Mouse (Mus musculus) adrenal gland, postnatal 10 days (tissue): ENCODE data around the gene Stk24. TPM values are rescaled to one million over a fixed set of nuclear protein-coding genes. Genes with fewer than 3 reads are reported as not detected.

Source experiments
- DNase-seq: peaks from one replicate; pipeline ENCODE4 v3.0.0; 2021; ENCODE audit warnings: mixed read lengths
- total RNA-seq, 2 experiments: library from RNA; stranded (reverse); gene quantifications; 2 replicates each; pipeline ENCODE4 v1.2.3; 2021

The Stk24 gene
- total RNA-seq, 2 experiments from 2014 or later: 82.8 to 91.1 TPM

GRCm38 (mm10) chr14:121314934-121315333 is 64.9 kb downstream of the Stk24 start:
- no peak for DNase-seq

GRCm38 (mm10) chr14:121313283-121313682 is 66.5 kb downstream of the Stk24 start:
- no peak for DNase-seq

DNA sequence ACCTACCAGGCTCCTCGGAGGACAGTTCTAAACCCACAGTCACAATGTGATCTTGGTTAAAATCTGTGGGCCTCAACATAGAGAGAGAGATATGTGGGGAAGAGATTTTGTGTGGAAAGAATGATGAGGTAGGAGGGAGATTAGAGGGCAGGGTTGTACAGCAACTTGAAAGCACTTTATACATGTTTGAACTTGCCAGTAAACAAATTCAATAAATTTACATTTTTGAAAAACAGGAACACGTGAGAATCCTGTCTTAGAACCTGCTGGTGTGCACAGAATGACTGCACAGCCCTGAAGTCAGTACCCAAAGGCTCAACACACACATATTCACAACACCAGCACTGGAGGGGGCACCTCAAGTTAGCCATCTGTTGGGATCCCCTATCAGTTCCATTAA is 68.7 kb downstream of the Stk24 start:
- DNase-seq: no peak

DNA sequence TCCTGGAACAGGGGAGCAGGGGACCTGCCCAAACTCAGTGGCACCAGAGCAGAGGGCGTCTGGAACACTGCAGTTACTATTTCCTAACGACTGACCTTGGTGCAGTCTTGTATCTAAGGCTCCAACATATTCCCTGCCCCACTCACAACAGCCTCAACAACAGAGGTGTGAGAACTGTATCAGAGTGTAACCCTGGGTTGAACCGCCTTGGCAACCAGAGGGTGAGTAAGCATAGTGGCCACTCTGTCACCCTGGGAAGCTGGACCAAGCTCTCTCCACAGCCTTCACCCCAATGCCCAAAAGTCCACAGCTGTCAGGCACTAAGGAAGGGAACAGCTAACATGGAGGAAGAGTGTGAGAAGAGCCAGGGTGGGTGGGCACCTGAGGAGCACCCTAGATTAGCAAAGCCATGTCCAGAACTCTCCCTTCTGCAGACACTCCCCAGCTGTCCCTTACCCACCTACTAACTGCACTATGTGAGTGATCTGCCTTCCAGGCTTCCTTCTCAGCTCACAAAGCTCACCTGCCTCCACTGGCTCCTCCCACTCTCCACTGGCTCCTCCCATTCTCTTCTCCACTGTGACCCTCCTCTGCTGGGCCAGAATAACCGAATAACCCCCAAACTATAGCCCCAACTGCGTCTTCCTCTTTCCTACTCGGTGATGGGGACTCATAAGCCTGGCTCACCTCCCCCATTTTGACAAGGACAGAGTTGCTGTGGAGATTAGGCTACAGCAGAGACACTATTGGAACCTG is 69.3 kb downstream of the Stk24 start:
- DNase-seq: no peak

- no peak for DNase-seq
Observed at GRCm38 (mm10) chr14:121309909-121310308, 69.9 kb downstream of the Stk24 start.

DNA sequence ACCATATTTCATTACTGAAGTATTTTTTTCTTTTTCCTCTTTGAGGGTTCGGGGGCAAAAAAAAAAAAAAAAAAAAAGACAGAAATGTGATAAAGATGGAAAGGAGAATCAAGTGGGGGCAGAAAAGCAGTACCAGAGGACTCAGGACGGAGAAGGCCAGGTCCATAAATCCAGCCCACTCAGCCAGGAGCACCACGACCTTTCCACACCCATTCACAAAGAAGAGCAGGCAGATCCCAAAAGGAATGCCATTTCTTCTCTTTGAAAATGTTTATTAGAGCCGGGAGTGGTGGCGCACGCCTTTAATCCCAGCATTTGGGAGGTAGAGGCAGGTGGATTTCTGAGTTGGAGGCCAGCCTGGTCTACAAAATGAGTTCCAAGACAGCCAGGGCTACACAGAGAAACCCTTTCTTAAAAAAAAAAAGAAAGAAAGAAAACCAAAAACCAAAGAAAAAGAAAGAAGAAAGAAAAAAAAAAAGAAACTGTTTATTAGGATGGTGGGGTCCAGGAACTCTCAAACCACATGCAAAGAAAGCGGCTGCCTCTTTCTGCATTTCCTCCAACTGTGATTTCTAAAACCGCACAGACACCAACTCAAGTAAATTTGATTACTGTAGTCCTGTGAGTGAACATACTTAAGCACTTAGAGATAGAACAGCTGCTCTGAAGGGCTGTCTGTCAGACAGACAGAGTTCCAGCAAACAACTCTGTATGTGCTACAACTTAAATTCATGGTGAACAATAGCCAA is 74.3 kb downstream of the Stk24 start:
- no peak for DNase-seq

DNA sequence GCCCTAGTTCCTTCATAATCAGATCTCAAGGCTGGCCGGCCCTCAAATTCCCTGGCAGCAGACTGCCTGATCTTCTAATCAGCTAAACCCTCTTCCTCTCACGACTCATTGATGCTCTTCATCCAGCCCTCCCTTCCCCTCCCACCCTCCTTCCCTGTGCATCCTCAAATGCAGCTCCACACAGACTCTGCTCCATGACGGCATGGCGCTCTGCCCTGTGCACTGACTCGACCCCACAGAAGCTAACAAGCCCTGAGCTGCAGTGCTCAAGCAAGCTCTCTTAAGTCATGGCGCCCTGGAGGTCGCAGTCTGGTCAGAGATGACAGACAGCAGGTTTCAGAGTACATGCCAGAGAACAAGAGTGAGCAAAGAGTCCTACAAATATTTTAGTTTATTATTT is 75.3 kb downstream of the Stk24 start:
- no peak for DNase-seq

DNA sequence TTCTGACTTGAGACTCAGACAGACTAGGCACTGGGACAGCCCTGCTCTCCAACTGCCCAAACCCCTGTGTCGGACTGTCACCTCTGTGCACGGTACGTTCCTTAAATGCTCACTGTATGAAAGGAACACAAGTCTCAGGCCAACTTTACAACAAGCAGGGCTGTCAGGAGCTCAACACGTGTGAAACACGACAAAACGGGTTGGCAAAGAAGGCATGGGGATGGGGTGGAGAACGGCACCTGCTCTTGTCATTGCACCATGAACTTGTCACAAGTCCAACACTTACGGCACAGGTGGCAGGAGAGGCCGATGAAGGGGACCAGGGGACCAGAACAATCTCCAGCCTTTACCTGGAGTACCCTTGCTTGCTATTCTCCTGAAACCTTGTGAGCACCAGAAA is 80.7 kb downstream of the Stk24 start:
- DNase-seq: no peak

DNA sequence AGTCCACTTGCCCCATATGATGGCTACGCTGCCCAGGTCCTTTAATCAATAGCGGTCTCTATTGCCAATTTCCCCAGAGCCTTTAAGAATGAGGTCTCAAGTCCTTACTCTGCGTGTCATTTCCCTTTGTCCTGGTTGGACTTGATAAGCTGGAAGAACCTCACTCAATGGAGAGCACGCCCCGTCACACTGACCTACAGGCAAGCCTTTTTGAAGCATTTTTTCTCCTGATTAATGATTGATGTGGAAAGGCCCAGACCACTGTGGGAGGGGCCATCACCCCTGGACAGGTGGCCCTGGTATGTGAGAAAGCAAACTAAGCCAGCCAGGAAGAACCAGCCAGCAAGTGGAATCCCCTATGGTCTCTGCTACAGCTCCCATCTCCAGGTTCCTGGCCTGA is 81.3 kb downstream of the Stk24 start:
- no peak for DNase-seq

DNA sequence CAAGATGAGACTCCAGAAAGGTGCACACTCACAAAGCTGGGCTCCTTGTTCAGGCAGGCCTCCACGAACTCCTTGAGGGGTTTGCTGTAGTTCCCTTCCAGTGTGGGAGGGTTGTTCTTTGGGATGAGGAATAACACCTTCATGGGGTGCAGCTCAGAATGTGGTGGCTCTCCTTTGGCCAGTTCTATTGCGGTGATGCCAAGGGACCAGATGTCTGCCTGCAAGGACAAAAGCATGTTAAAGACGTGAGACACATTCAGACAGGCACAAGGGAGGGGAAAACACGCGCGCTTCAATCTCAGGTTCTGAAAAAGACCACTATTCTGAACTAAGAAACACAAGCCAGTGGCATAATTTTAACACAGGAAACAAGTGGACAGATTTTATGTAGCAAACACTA is 82.7 kb downstream of the Stk24 start:
- DNase-seq: no peak

DNA sequence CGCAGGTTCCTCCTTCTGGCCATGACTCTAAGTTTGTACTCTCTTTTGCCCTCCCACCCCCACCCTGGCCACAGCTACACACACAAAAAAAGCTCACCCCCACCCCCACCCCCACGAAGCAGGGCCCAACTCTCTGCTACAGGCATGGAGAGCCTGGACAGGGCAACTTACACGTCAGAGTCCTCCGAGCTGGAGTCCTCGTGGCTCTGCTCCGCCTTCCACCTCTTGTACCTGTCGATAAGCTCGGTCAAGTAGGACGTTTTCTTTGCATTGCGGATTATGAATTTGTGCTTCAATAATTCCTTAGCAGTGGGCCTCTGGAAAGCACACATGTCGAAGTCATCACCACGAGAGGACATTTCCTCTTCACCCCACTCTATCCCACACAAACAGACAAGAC is 85.3 kb downstream of the Stk24 start:
- no peak for DNase-seq

DNA sequence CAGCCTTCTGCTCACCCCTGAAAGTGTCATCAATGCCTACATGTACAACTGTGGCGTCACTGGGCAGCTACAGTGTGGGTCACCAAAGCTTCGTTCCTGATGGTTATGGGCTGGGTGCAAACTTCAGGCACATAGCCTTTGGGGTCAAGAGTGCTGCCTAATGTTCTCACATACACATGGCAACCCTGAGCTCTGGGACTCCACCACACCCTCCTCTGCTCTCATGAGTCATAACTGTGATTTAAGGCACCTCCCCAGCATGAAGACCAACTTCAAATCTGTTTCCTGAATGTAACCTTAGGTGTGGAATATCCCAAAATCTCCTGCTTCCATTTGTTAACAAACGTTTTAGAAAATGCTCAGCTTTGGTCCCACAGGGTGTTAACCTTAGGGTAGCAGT is 87.4 kb downstream of the Stk24 start:
- DNase-seq: no peak

- no peak for DNase-seq
Observed at GRCm38 (mm10) chr14:121291881-121292280, 87.9 kb downstream of the Stk24 start.

GRCm38 (mm10) chr14:121285379-121286120 is 94.3 kb downstream of the Stk24 start:
- peak; percentile 49 for DNase-seq

DNA sequence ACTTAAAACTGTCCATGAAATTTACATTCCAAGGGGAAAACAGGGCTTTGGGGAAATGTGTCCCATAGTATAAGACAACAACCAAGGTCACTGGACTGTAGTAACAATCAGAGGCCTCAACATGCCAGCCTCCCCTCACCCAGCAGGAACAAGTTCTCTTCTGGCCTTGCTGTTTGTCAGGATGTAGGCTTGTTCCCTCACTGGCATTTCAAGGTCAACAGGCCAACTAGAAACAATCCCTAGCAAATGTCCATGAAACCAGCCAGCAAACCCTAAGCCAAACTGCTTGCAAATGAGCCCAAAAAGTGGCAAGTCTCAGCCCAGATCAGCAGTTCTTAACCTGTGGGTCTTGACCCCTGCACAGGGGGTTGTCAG is 98.5 kb downstream of the Stk24 start:
- peak; percentile 41 for DNase-seq

- peak; percentile 69 for DNase-seq
Observed at GRCm38 (mm10) chr14:121280601-121281335, 99.0 kb downstream of the Stk24 start.

- DNase-seq: peak; percentile 94
Observed at GRCm38 (mm10) chr14:121279106-121279505, 100.7 kb downstream of the Stk24 start.

GRCm38 (mm10) chr14:121276016-121276415 is 103.8 kb downstream of the Stk24 start:
- DNase-seq: no peak

- DNase-seq: no peak
Observed at GRCm38 (mm10) chr14:121274985-121275384, 104.8 kb downstream of the Stk24 start.

DNA sequence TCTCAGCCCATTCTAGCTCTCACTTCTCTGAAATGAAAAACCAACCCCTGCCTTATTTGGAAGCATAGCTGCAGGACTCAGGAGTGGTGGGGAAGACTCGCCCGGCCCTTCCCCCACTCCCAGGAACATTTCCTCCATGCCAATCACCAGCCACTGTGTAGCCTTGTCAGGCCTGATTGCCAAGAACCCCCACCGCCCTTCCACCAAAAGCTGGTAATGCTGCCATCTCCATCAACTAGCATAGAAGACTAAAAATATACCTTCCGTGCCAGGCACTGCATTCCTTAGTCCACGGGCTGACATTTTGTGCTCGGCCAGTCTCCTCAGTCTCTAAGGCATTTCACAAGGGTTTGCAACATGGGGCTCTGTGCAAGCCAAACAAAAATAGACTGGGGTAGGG is 109.3 kb downstream of the Stk24 start:
- no peak for DNase-seq

- no peak for DNase-seq
Observed at GRCm38 (mm10) chr14:121267801-121268200, 112.0 kb downstream of the Stk24 start.

DNA sequence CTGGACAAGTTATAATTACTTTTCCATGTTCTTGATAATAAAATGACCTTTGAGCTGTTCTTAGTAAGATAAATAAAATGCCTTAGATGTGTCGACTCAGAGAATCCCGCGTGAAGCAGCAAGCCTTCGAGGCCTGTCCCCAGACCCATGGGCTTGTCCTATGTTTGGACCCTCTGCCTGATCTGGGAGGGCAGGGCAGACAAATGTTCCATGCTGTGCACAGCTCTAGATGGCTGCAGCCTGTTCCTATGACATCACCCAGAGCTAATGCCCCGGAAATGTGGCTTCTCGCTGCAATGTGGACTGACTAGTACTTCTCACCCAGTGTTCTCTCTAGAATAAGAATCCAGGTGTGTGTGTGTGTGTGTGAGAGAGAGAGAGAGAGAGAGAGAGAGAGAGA is 115.4 kb downstream of the Stk24 start:
- no peak for DNase-seq
